Mouse (Mus musculus): ENCODE results near the gene Gpr75.

Gene Gpr75

GRCm38 (mm10) chr11:30885171-30885871 is at the start of gene Gpr75, which contains the start of gene Asb3:
Gene Gpr75 (plus strand): TSS chr11:30885358.
Gene Asb3 (plus strand): TSS chr11:30885416.
- DNase-seq: peak; percentile 4

- no peak for DNase-seq
Measured at GRCm38 (mm10) chr11:30838793-30839192, 46.4 kb upstream of the Gpr75 start.

GRCm38 (mm10) chr11:30844355-30844754 is 40.8 kb upstream of the Gpr75 start:
- DNase-seq: no peak

GRCm38 (mm10) chr11:30872425-30872824 is 12.7 kb upstream of the Gpr75 start:
- DNase-seq: no peak

- DNase-seq: no peak
Measured at GRCm38 (mm10) chr11:30888153-30888552, 3.0 kb downstream of the Gpr75 start.

- DNase-seq: no peak
Measured at GRCm38 (mm10) chr11:30896201-30896600, 11.0 kb downstream of the Gpr75 start.

- DNase-seq: no peak
Measured at GRCm38 (mm10) chr11:30899312-30899711, 14.2 kb downstream of the Gpr75 start.

GRCm38 (mm10) chr11:30912311-30912710 is 27.2 kb downstream of the Gpr75 start:
- DNase-seq: no peak

- no peak for DNase-seq
Measured at GRCm38 (mm10) chr11:30920641-30921040, 35.5 kb downstream of the Gpr75 start.

- DNase-seq: no peak
Measured at GRCm38 (mm10) chr11:30923283-30923682, 38.1 kb downstream of the Gpr75 start.

- no peak for DNase-seq
Measured at GRCm38 (mm10) chr11:30928079-30928478, 42.9 kb downstream of the Gpr75 start.

- no peak for DNase-seq
Measured at GRCm38 (mm10) chr11:30928498-30928897, 43.3 kb downstream of the Gpr75 start.

Data from thymus, postnatal 14 days (tissue).